Mouse (Mus musculus) ES-Bruce4 (cell line): ENCODE data around the gene Dph7. TPM values are rescaled to one million over a fixed set of nuclear protein-coding genes. Genes with fewer than 3 reads are reported as not detected.
"Not testable (repeated sequence)": the region's sequence is repeated elsewhere in the genome, so short reads cannot be mapped to it uniquely, and the experiment has no call there.

Experiments
- H3K27ac ChIP-seq: 2 replicates; pipeline ENCODE4 v1.5.1; 2012; ENCODE audit warnings: low read length, inconsistent platforms; ENCODE audit not compliant: insufficient read depth
- H3K27me3 ChIP-seq: 2 replicates; pipeline ENCODE4 v1.6.1; 2012; ENCODE audit warnings: mild to moderate bottlenecking, low read length, inconsistent platforms; ENCODE audit not compliant: control insufficient read depth, poor library complexity, insufficient read depth, severe bottlenecking
- H3K36me3 ChIP-seq: 2 replicates; pipeline ENCODE4 v1.6.1; 2012; ENCODE audit warnings: inconsistent platforms, mild to moderate bottlenecking, low read length, moderate library complexity; ENCODE audit not compliant: control insufficient read depth, poor library complexity, insufficient read depth, severe bottlenecking
- H3K4me1 ChIP-seq: one replicate; pipeline ENCODE4 v1.8.1; 2011; ENCODE audit warnings: low read length; ENCODE audit not compliant: control insufficient read depth, insufficient read depth
- H3K4me3 ChIP-seq: 2 replicates; pipeline ENCODE4 v1.5.1; 2011; ENCODE audit warnings: low read depth, mild to moderate bottlenecking, low read length
- H3K9ac ChIP-seq: 2 replicates; pipeline ENCODE4 v1.6.1; 2012; ENCODE audit warnings: low read depth, mild to moderate bottlenecking, inconsistent platforms; ENCODE audit not compliant: poor library complexity, severe bottlenecking
- H3K9me3 ChIP-seq: replicated peaks from 2 replicates; pipeline ENCODE4 v1.6.1; 2012; ENCODE audit warnings: mild to moderate bottlenecking, low read length, inconsistent platforms; ENCODE audit not compliant: control insufficient read depth, poor library complexity, insufficient read depth, severe bottlenecking
- CTCF ChIP-seq: IDR thresholded peaks from one replicate; pipeline ENCODE4 v1.8.1; 2011; ENCODE audit warnings: low read depth, low read length
- EP300 ChIP-seq: IDR thresholded peaks from 2 replicates; pipeline ENCODE4 v1.6.1; 2011; ENCODE audit warnings: low read depth, low read length; ENCODE audit not compliant: insufficient read depth
- POLR2A ChIP-seq: IDR thresholded peaks from one replicate; pipeline ENCODE4 v1.8.1; 2011; ENCODE audit warnings: low read length; ENCODE audit not compliant: insufficient read depth
- polyA plus RNA-seq: library from polyadenylated mRNA; stranded (reverse); fragments of >200 nt; gene quantifications from 2 replicates; pipeline ENCODE4 v1.2.4, GENCODE M21; 2011; ENCODE audit warnings: low read depth; ENCODE audit not compliant: missing spikeins, insufficient read depth, insufficient read length

The Dph7 gene
- polyA plus RNA-seq, 1 experiment = 15.8 TPM

DNA sequence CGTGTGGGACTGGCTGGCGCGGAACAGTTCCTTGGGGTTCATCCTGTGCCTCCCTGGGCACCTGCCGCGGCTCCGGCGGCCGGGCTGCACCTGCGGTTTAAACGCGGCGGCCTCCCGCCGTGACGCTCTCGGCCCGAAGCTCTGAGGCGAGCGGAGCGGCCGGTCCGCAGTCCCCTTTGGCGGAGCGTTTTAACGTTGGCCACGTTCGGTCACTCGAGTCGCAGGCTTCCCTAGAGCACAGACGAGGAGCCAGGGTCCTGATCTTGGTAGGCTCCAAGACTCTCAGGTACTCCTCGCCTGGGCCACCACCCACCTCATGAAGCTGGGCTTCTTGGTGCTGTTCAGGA, 12.0 kb upstream of the Dph7 start:
- Histone ChIP-seq H3K9ac (peak overlapping the region; percentile 95), H3K9me3 (no peaks in the 10 kb centered on the region), H3K27me3 (no peaks in the 10 kb centered on the region), H3K4me3 (peak overlapping the region; percentile 93), H3K36me3 (peaks cover 36% of the 10 kb centered on the region), H3K4me1 (no peaks in the 10 kb centered on the region), H3K27ac (no peak overlapping the region)
- no peak for TF ChIP-seq EP300
- TF ChIP-seq CTCF = no peak
- TF ChIP-seq POLR2A = no peak

DNA sequence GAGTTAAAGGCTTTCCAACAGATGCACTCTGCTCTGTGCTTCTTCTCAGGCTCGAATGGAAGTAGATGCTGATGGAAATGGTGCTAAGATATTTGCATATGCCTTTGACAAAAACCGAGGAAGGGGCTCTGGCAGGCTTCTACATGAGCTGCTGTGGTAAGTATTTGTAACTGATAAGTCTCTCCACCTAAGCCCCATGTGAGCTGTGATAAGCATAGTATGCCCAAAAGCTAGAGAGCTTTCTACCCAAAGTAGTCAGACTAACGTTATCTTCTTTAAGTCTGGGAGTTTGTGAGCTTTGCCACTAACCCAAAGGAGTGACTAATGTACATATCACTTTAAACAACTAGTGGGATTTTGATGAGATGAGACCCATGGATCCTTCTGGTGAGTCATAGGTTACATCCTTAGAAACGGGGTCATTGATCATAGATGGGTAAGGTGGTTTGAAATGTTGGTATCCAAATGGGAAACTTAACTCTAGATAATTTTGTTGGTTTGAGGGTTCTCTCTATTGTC, 9.6 kb upstream of the Dph7 start:
- H3K4me3 ChIP-seq = no peak overlapping the region
- H3K36me3 ChIP-seq = peaks cover 56% of the 10 kb centered on the region
- H3K9me3 ChIP-seq = no peaks in the 10 kb centered on the region
- no peaks in the 10 kb centered on the region for H3K27me3 ChIP-seq
- no peaks in the 10 kb centered on the region for H3K4me1 ChIP-seq
- H3K27ac ChIP-seq = no peak overlapping the region
- no peak overlapping the region for H3K9ac ChIP-seq
- TF ChIP-seq POLR2A (no peak), CTCF (no peak), EP300 (no peak)

- no peak overlapping the region for H3K4me3 ChIP-seq
Measured at GRCm38 (mm10) chr2:24960910-24961309, 1.3 kb upstream of the Dph7 start.

GRCm38 (mm10) chr2:24970386-24970785, 8.2 kb downstream of the Dph7 start:
- H3K9ac ChIP-seq = no peak overlapping the region
- no peaks in the 10 kb centered on the region for H3K4me1 ChIP-seq
- H3K27ac ChIP-seq = no peak overlapping the region
- TF ChIP-seq POLR2A (no peak), CTCF (no peak), EP300 (no peak)
- H3K9me3 ChIP-seq = no peaks in the 10 kb centered on the region
- H3K36me3 ChIP-seq = peaks cover 23% of the 10 kb centered on the region
- H3K4me3 ChIP-seq = no peak overlapping the region
- H3K27me3 ChIP-seq = no peaks in the 10 kb centered on the region

More at GRCm38 (mm10) chr2:24960910-24961309, 1.3 kb upstream of the Dph7 start:
- Histone ChIP-seq H3K27me3 (no peaks in the 10 kb centered on the region), H3K9ac (no peak overlapping the region), H3K4me1 (peaks cover 1% of the 10 kb centered on the region), H3K27ac (no peak overlapping the region), H3K9me3 (no peaks in the 10 kb centered on the region), H3K36me3 (peaks cover 49% of the 10 kb centered on the region)
- TF ChIP-seq CTCF (peak; percentile 69), EP300 (no peak)

GRCm38 (mm10) chr2:24974452-24974851, 12.3 kb downstream of the Dph7 start:
- H3K4me3 ChIP-seq = peak overlapping the region; percentile 84
- not testable (repeated sequence) for H3K27me3 ChIP-seq, H3K4me1 ChIP-seq, H3K27ac ChIP-seq, H3K9me3 ChIP-seq
- H3K36me3 ChIP-seq = peaks cover 11% of the 10 kb centered on the region
- H3K9ac ChIP-seq = peak overlapping the region; percentile 59

- Histone ChIP-seq H3K9me3 (no peaks in the 10 kb centered on the region), H3K4me3 (peak within 1 kb of the TSS; percentile 84), H3K36me3 (peaks cover 7% of the 10 kb centered on the region), H3K9ac (peak within 1 kb of the TSS; percentile 59), H3K27ac (no peak within 1 kb of the TSS), H3K4me1 (no peaks in the 10 kb centered on the region), H3K27me3 (no peaks in the 10 kb centered on the region)
- TF ChIP-seq EP300 (no peak), CTCF (no peak), POLR2A (no peak)
Measured at GRCm38 (mm10) chr2:24974906-24975703, 12.9 kb downstream of the Dph7 start, which contains the start of gene Mrpl41. Gene Mrpl41 (minus strand): TSS chr2:24975098.
